Mouse (Mus musculus) heart, embryonic 15.5 days (tissue): ENCODE measurements around the gene Olfr1045. TPM values are rescaled to one million over a fixed set of nuclear protein-coding genes. Genes with fewer than 3 reads are reported as not detected.

Source experiments
- polyA plus RNA-seq: library from polyadenylated mRNA; unstranded; fragments of >200 nt; fragmentation: Nextera tagmentation; extraction: Ambion mirVana; gene quantifications from 2 replicates; pipeline ENCODE4 v1.2.1, GENCODE M21; 2015

The Olfr1045 gene
- polyA plus RNA-seq, 1 experiment from 2014 or later = not detected

Other genes starting within 250 kb of the Olfr1045 start
- not detected in 2 replicates for gene Olfr1029, start 229.1 kb downstream of the Olfr1045 start, polyA plus RNA-seq
- not detected in 2 replicates for gene Olfr1030, start 223.7 kb downstream of the Olfr1045 start, polyA plus RNA-seq
- gene Olfr1031, start 212.7 kb downstream of the Olfr1045 start, polyA plus RNA-seq = not detected in 2 replicates
- not detected in 2 replicates for gene Olfr1032, start 197.5 kb downstream of the Olfr1045 start, polyA plus RNA-seq
- 7.7 and 9.0 TPM in 2 replicates for gene Olfr1033, start 182.4 kb downstream of the Olfr1045 start, polyA plus RNA-seq
- gene Olfr1034, start 157.1 kb downstream of the Olfr1045 start, polyA plus RNA-seq = 0.04 and 0.11 TPM in 2 replicates
- not detected in 2 replicates for gene Olfr1036, start 129.0 kb downstream of the Olfr1045 start, polyA plus RNA-seq
- not detected in 2 replicates for gene Olfr1037, start 115.6 kb downstream of the Olfr1045 start, polyA plus RNA-seq
- not detected in 2 replicates for gene Olfr1039, start 67.1 kb downstream of the Olfr1045 start, polyA plus RNA-seq
- gene Olfr1040, start 56.3 kb downstream of the Olfr1045 start, polyA plus RNA-seq = not detected in 2 replicates
- not detected in 2 replicates for gene Olfr1042, start 41.2 kb downstream of the Olfr1045 start, polyA plus RNA-seq
- not detected in 2 replicates for gene Olfr1043, start 35.5 kb downstream of the Olfr1045 start, polyA plus RNA-seq
- gene Olfr1044, start 25.2 kb downstream of the Olfr1045 start, polyA plus RNA-seq = not detected in 2 replicates
- not detected in 2 replicates for gene Olfr52, start 17.3 kb downstream of the Olfr1045 start, polyA plus RNA-seq
- gene Olfr1046, start 16.3 kb upstream of the Olfr1045 start, polyA plus RNA-seq = not detected in 2 replicates
- not detected in 2 replicates for gene Olfr1047, start 28.4 kb upstream of the Olfr1045 start, polyA plus RNA-seq
- not detected in 2 replicates for gene Olfr1048, start 37.3 kb upstream of the Olfr1045 start, polyA plus RNA-seq
- not detected in 2 replicates for gene Olfr1049, start 55.3 kb upstream of the Olfr1045 start, polyA plus RNA-seq
- not detected in 2 replicates for gene Olfr1051, start 76.1 kb upstream of the Olfr1045 start, polyA plus RNA-seq
- gene Olfr1052, start 89.4 kb upstream of the Olfr1045 start, polyA plus RNA-seq = not detected in 2 replicates
- gene Olfr1053, start 112.3 kb upstream of the Olfr1045 start, polyA plus RNA-seq = not detected in 2 replicates
- not detected in 2 replicates for gene Olfr1054, start 132.4 kb upstream of the Olfr1045 start, polyA plus RNA-seq
- not detected in 2 replicates for gene Olfr1055, start 147.3 kb upstream of the Olfr1045 start, polyA plus RNA-seq
- gene Olfr1056, start 159.5 kb upstream of the Olfr1045 start, polyA plus RNA-seq = not detected in 2 replicates
- gene Olfr1057, start 175.4 kb upstream of the Olfr1045 start, polyA plus RNA-seq = not detected in 2 replicates
- not detected in 2 replicates for gene Olfr1058, start 185.6 kb upstream of the Olfr1045 start, polyA plus RNA-seq
- gene Olfr1061, start 211.0 kb upstream of the Olfr1045 start, polyA plus RNA-seq = not detected in 2 replicates
- gene Olfr1062, start 223.7 kb upstream of the Olfr1045 start, polyA plus RNA-seq = not detected in 2 replicates
- gene Olfr1065, start 247.6 kb upstream of the Olfr1045 start, polyA plus RNA-seq = not detected in 2 replicates